Mouse (Mus musculus) cerebellum, adult 2 months (tissue): Measurements from ENCODE around the gene U2af1.

Experiments
- CTCF ChIP-seq: fragments of 200-500 bp; IDR thresholded peaks from 2 replicates; pipeline ENCODE4 v1.5.1; 2011; ENCODE audit warnings: low read depth, mild to moderate bottlenecking, control low read depth, low read length, moderate library complexity, borderline replicate concordance; ENCODE audit not compliant: insufficient read depth
- POLR2A ChIP-seq: fragments of 200-500 bp; IDR thresholded peaks from 2 replicates; pipeline ENCODE4 v1.6.1; 2011; ENCODE audit warnings: low read length, control low read depth, borderline replicate concordance; ENCODE audit not compliant: insufficient read depth

- TF ChIP-seq POLR2A (no peak), CTCF (no peak)
Observed at GRCm38 (mm10) chr17:31613086-31613755, 45.5 kb downstream of the U2af1 start.
